Mouse (Mus musculus) ES-E14 (cell line): ENCODE measurements around the gene Stox2.

Experiments used
- CHD2 ChIP-seq: IDR thresholded peaks from 2 replicates; pipeline ENCODE4 v1.6.1; 2014; ENCODE audit warnings: mild to moderate bottlenecking, low read depth, low read length, inconsistent platforms
- ZNF384 ChIP-seq: IDR thresholded peaks from 2 replicates; pipeline ENCODE4 v1.6.1; 2012; ENCODE audit warnings: low read depth, low read length, inconsistent platforms

DNA sequence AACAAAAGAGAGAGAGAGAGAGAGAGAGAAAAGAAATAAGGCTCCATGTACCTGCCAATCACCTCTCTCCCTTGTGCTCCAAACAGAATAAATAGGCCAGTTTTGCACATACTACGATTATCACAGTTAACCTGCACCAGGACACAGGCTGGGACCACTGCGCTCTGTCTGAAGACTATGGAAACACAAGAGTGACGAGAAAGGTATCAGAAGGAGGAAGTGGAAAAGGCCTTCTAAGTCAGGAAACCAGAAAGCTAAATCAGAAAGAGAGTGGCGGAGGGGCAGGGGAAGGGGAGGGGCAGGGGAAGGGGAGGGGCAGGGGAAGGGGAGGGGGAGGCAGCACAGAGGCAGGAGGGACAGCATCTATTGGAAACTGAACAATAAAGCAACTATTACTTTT, 195.3 kb downstream of the Stox2 start:
- TF ChIP-seq ZNF384 (no peak), CHD2 (no peak)
